Mouse (Mus musculus): ENCODE data around the gene Blvrb. TPM values are rescaled to one million over a fixed set of nuclear protein-coding genes. Genes with fewer than 3 reads are reported as not detected.

Gene Blvrb
- polyA plus RNA-seq, 1 experiment from 2014 or later: 39.5 TPM

- Histone ChIP-seq H3K4me1 (ENCODE audit: control insufficient read depth, insufficient read depth, low read length) (no peaks in the 10 kb centered on the region), H3K4me3 (ENCODE audit: low read depth, low read length) (no peak overlapping the region), H3K27ac (ENCODE audit: low read depth, low read length) (no peak overlapping the region), H3K36me3 (ENCODE audit: control insufficient read depth, insufficient read depth, low read length) (no peaks in the 10 kb centered on the region), H3K9me3 (ENCODE audit: control insufficient read depth, low read length) (peaks cover 8% of the 10 kb centered on the region; the same call in 1 of the 2 replicates), H3K4me2 (no peak overlapping the region), H3K9ac (ENCODE audit: low read length) (no peak overlapping the region), H3K27me3 (ENCODE audit: control insufficient read depth, insufficient read depth, low read length) (no peaks in the 10 kb centered on the region)
- ATAC-seq (ENCODE audit: low FRiP score): no peak
- WGBS: 67% methylated on average over 3 of the region's 3 CpGs
- no peak for DNase-seq (ENCODE audit: low spot score, missing footprints)
These were observed 28.7 kb upstream of the Blvrb start for GRCm38 (mm10) chr7:27419101-27419500.

GRCm38 (mm10) chr7:27423556-27424326 is 24.0 kb upstream of the Blvrb start:
- Histone ChIP-seq H3K4me1 (ENCODE audit: control insufficient read depth, insufficient read depth, low read length) (no peaks in the 10 kb centered on the region), H3K4me3 (ENCODE audit: low read depth, low read length) (no peak overlapping the region), H3K9me3 (ENCODE audit: control insufficient read depth, low read length) (peaks cover 8% of the 10 kb centered on the region; the same call in 1 of the 2 replicates), H3K4me2 (no peak overlapping the region), H3K27ac (ENCODE audit: low read depth, low read length) (no peak overlapping the region), H3K36me3 (ENCODE audit: control insufficient read depth, insufficient read depth, low read length) (no peaks in the 10 kb centered on the region), H3K27me3 (ENCODE audit: control insufficient read depth, insufficient read depth, low read length) (no peaks in the 10 kb centered on the region), H3K9ac (ENCODE audit: low read length) (no peak overlapping the region)
- no peak for ATAC-seq (ENCODE audit: low FRiP score)
- DNase-seq (ENCODE audit: low spot score, missing footprints): no peak
- WGBS: 86% methylated on average over 12 of the region's 12 CpGs

- no peaks in the 10 kb centered on the region for H3K36me3 ChIP-seq (ENCODE audit: control insufficient read depth, insufficient read depth, low read length)
- no peak overlapping the region for H3K4me2 ChIP-seq
- no peak for DNase-seq (ENCODE audit: low spot score, missing footprints)
- peaks cover 5% of the 10 kb centered on the region for H3K9me3 ChIP-seq (ENCODE audit: control insufficient read depth, low read length)
- H3K27ac ChIP-seq (ENCODE audit: low read depth, low read length): no peak overlapping the region
- no peak overlapping the region for H3K9ac ChIP-seq (ENCODE audit: low read length)
- no peak for ATAC-seq (ENCODE audit: low FRiP score)
- no peak overlapping the region for H3K4me3 ChIP-seq (ENCODE audit: low read depth, low read length)
- 89% methylated on average over 1 of the region's 1 CpGs for WGBS
- H3K27me3 ChIP-seq (ENCODE audit: control insufficient read depth, insufficient read depth, low read length): no peaks in the 10 kb centered on the region
- no peaks in the 10 kb centered on the region for H3K4me1 ChIP-seq (ENCODE audit: control insufficient read depth, insufficient read depth, low read length)
These were observed 20.4 kb upstream of the Blvrb start for GRCm38 (mm10) chr7:27427387-27427786.

GRCm38 (mm10) chr7:27428002-27428401 is 19.8 kb upstream of the Blvrb start:
- H3K4me1 ChIP-seq (ENCODE audit: control insufficient read depth, insufficient read depth, low read length): no peaks in the 10 kb centered on the region
- H3K4me3 ChIP-seq (ENCODE audit: low read depth, low read length): no peak overlapping the region
- no peaks in the 10 kb centered on the region for H3K36me3 ChIP-seq (ENCODE audit: control insufficient read depth, insufficient read depth, low read length)
- no peaks in the 10 kb centered on the region for H3K27me3 ChIP-seq (ENCODE audit: control insufficient read depth, insufficient read depth, low read length)
- peaks cover 5% of the 10 kb centered on the region for H3K9me3 ChIP-seq (ENCODE audit: control insufficient read depth, low read length)
- WGBS: 85% methylated on average over 11 of the region's 11 CpGs
- no peak for ATAC-seq (ENCODE audit: low FRiP score)
- no peak overlapping the region for H3K4me2 ChIP-seq
- no peak overlapping the region for H3K27ac ChIP-seq (ENCODE audit: low read depth, low read length)
- DNase-seq (ENCODE audit: low spot score, missing footprints): no peak
- no peak overlapping the region for H3K9ac ChIP-seq (ENCODE audit: low read length)

- WGBS: 65% methylated on average over 2 of the region's 2 CpGs
- Histone ChIP-seq H3K4me2 (no peak overlapping the region), H3K27ac (ENCODE audit: low read depth, low read length) (no peak overlapping the region), H3K4me3 (ENCODE audit: low read depth, low read length) (no peak overlapping the region), H3K9me3 (ENCODE audit: control insufficient read depth, low read length) (peaks cover 5% of the 10 kb centered on the region), H3K27me3 (ENCODE audit: control insufficient read depth, insufficient read depth, low read length) (peaks cover 4% of the 10 kb centered on the region; the same call in 1 of the 2 replicates), H3K36me3 (ENCODE audit: control insufficient read depth, insufficient read depth, low read length) (no peaks in the 10 kb centered on the region), H3K9ac (ENCODE audit: low read length) (no peak overlapping the region), H3K4me1 (ENCODE audit: control insufficient read depth, insufficient read depth, low read length) (no peaks in the 10 kb centered on the region)
- ATAC-seq (ENCODE audit: low FRiP score): no peak
- DNase-seq (ENCODE audit: low spot score, missing footprints): no peak
These were observed 18.6 kb upstream of the Blvrb start for GRCm38 (mm10) chr7:27429135-27429534.

GRCm38 (mm10) chr7:27433349-27433748 is 14.4 kb upstream of the Blvrb start:
- WGBS: 33% methylated on average over 10 of the region's 10 CpGs
- no peak overlapping the region for H3K9ac ChIP-seq (ENCODE audit: low read length)
- H3K4me1 ChIP-seq (ENCODE audit: control insufficient read depth, insufficient read depth, low read length): no peaks in the 10 kb centered on the region
- DNase-seq (ENCODE audit: low spot score, missing footprints) (no peak), ATAC-seq (ENCODE audit: low FRiP score) (no peak)
- H3K4me3 ChIP-seq (ENCODE audit: low read depth, low read length): no peak overlapping the region
- peaks cover 5% of the 10 kb centered on the region; the same call in 1 of the 2 replicates for H3K27me3 ChIP-seq (ENCODE audit: control insufficient read depth, insufficient read depth, low read length)
- no peak overlapping the region for H3K4me2 ChIP-seq
- H3K36me3 ChIP-seq (ENCODE audit: control insufficient read depth, insufficient read depth, low read length): no peaks in the 10 kb centered on the region
- peaks cover 5% of the 10 kb centered on the region for H3K9me3 ChIP-seq (ENCODE audit: control insufficient read depth, low read length)
- no peak overlapping the region for H3K27ac ChIP-seq (ENCODE audit: low read depth, low read length)

- no peak overlapping the region for H3K4me3 ChIP-seq (ENCODE audit: low read depth, low read length)
- no peak overlapping the region for H3K27ac ChIP-seq (ENCODE audit: low read depth, low read length)
- peaks cover 5% of the 10 kb centered on the region for H3K9me3 ChIP-seq (ENCODE audit: control insufficient read depth, low read length)
- no peaks in the 10 kb centered on the region for H3K4me1 ChIP-seq (ENCODE audit: control insufficient read depth, insufficient read depth, low read length)
- no peak overlapping the region for H3K9ac ChIP-seq (ENCODE audit: low read length)
- DNase-seq (ENCODE audit: low spot score, missing footprints) (no peak), ATAC-seq (ENCODE audit: low FRiP score) (no peak)
- H3K27me3 ChIP-seq (ENCODE audit: control insufficient read depth, insufficient read depth, low read length): peaks cover 5% of the 10 kb centered on the region; the same call in 1 of the 2 replicates
- WGBS: 14% methylated on average over 10 of the region's 10 CpGs
- H3K4me2 ChIP-seq: no peak overlapping the region
- H3K36me3 ChIP-seq (ENCODE audit: control insufficient read depth, insufficient read depth, low read length): no peaks in the 10 kb centered on the region
These were observed 14.0 kb upstream of the Blvrb start for GRCm38 (mm10) chr7:27433794-27434193.

GRCm38 (mm10) chr7:27437544-27437943 is 10.2 kb upstream of the Blvrb start:
- no peak for DNase-seq (ENCODE audit: low spot score, missing footprints)

GRCm38 (mm10) chr7:27440014-27440413 is 7.8 kb upstream of the Blvrb start:
- Histone ChIP-seq H3K27ac (ENCODE audit: low read depth, low read length) (no peak overlapping the region), H3K4me1 (ENCODE audit: control insufficient read depth, insufficient read depth, low read length) (no peaks in the 10 kb centered on the region), H3K9ac (ENCODE audit: low read length) (no peak overlapping the region), H3K27me3 (ENCODE audit: control insufficient read depth, insufficient read depth, low read length) (peaks cover 2% of the 10 kb centered on the region; the same call in 1 of the 2 replicates), H3K4me3 (ENCODE audit: low read depth, low read length) (no peak overlapping the region), H3K9me3 (ENCODE audit: control insufficient read depth, low read length) (peaks cover 4% of the 10 kb centered on the region; the same call in 1 of the 2 replicates), H3K4me2 (no peak overlapping the region), H3K36me3 (ENCODE audit: control insufficient read depth, insufficient read depth, low read length) (no peaks in the 10 kb centered on the region)
- 72% methylated on average over 4 of the region's 4 CpGs for WGBS
- ATAC-seq (ENCODE audit: low FRiP score) (no peak), DNase-seq (ENCODE audit: low spot score, missing footprints) (no peak)

More at GRCm38 (mm10) chr7:27437544-27437943, 10.2 kb upstream of the Blvrb start:
- Histone ChIP-seq H3K36me3 (ENCODE audit: control insufficient read depth, insufficient read depth, low read length) (no peaks in the 10 kb centered on the region), H3K4me1 (ENCODE audit: control insufficient read depth, insufficient read depth, low read length) (no peaks in the 10 kb centered on the region), H3K27ac (ENCODE audit: low read depth, low read length) (no peak overlapping the region), H3K4me2 (no peak overlapping the region), H3K4me3 (ENCODE audit: low read depth, low read length) (no peak overlapping the region), H3K9ac (ENCODE audit: low read length) (no peak overlapping the region), H3K27me3 (ENCODE audit: control insufficient read depth, insufficient read depth, low read length) (peaks cover 5% of the 10 kb centered on the region; the same call in 1 of the 2 replicates), H3K9me3 (ENCODE audit: control insufficient read depth, low read length) (peaks cover 4% of the 10 kb centered on the region; the same call in 1 of the 2 replicates)
- 57% methylated on average over 5 of the region's 5 CpGs for WGBS
- ATAC-seq (ENCODE audit: low FRiP score): no peak
